ENCODE assay signal across 16 mouse cellular contexts in the genomic region with DNA sequence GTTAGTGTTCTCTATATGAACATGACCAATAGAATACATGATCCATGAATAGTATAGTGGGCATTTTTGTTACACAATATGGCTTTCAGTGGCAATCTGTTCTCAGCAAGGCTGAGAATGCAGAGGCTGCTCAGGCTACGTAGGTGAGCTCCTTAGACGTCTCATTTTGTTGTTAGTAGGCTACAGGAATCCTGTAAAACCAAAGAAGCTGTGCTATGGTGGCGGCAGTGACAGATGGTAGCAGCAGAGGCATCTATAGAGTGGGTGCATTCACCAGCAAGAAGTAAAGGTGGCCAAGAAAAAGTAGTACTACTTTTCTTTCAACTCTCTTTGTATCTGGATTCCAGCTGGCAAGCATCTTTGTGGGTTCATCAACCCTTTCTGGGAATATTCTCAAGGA.
DNase-seq lines count a peak whose midpoint lies in the region.
"Had no signal": no experiment of that assay in that cellular context is flagged by ENCODE, and none has a peak within 500 bp of the region (broad histone marks: within the 10 kb centered on the region; RNA-seq: fewer than 3 reads in every experiment).

No protein-coding gene starts in this region.

- peak; percentile 24 to 36 for DNase-seq in frontal cortex, adult 2 months (ENCODE audit: extremely low spot score in 1 of 2, low spot score in 1 of 2)
- no peak for DNase-seq in frontal cortex, postnatal 10 days (ENCODE audit: low spot score in 2 of 2)
- peak; percentile 7 for DNase-seq in left cerebral cortex, adult 11 months (ENCODE audit: low spot score)
- no peak for DNase-seq in left cerebral cortex, postnatal 10 days (ENCODE audit: extremely low spot score in 1 of 2, low spot score in 2 of 2)
- DNase-seq in right cerebral cortex, postnatal 25 days: peak; percentile 38
- DNase-seq in right cerebral cortex, postnatal 14 days: no peak
- peak; percentile 40 for DNase-seq in telencephalon, adult 2 months (ENCODE audit: low read depth, low spot score)
- DNase-seq in liver: no peak
- DNase-seq: adrenal gland, postnatal 10 days; cerebellum, adult 11-12 months; cerebellum, adult 9-10 months; cerebellum, postnatal 25 days; forebrain, postnatal 0 days; gastrocnemius, postnatal 36 days; heart, adult 11 months; heart, postnatal 36 days had no signal

- intact Hi-C loops in left cerebral cortex, postnatal 10 days (cut with DNase I): no loop called here

Comparison
In these comparisons a context has a peak if more than half of its experiments do, and no peak if none do; other contexts are left out.
1. DNase-seq: peak in frontal cortex, adult 2 months (2 of 2), left cerebral cortex, adult 11 months (single experiment), right cerebral cortex, postnatal 25 days (single experiment) and telencephalon, adult 2 months (single experiment); none in frontal cortex, postnatal 10 days (0 of 2), left cerebral cortex, postnatal 10 days (0 of 2), right cerebral cortex, postnatal 14 days (single experiment) and liver (single experiment).